Mouse (Mus musculus) kidney, adult 2 months (tissue): ENCODE data around the gene Slc17a2.

Source experiments
- CTCF ChIP-seq: fragments of 200-500 bp; conservative IDR thresholded peaks from 2 replicates; pipeline ENCODE4 v1.5.1; 2011; ENCODE audit warnings: low read depth, mild to moderate bottlenecking, control low read depth, low read length, moderate library complexity, mixed read lengths; ENCODE audit not compliant: insufficient read depth, insufficient read length
- POLR2A ChIP-seq: fragments of 200-500 bp; IDR thresholded peaks from one replicate; pipeline ENCODE4 v1.6.1; 2011; ENCODE audit warnings: low read depth, low read length, control low read depth

DNA sequence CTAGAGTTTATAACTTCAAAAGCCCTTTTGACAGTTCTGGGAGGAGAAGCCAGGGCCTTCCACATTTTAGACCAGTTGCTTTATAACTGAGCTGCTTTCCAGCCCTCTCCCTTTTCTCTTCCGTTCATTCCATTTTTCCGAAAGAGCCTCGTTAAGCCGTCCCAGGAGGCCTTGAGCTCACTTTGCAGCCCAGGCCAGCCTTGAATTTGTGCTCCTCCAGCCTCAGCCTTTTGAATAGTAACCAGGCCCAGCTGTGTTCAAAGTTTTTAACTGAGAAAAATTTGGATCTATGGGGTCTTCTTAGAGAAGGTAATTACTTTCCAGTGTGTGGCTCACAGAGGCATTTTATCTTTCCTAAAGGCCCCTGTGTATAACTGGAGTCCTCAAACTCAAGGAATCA, 39.1 kb downstream of the Slc17a2 start:
- TF ChIP-seq POLR2A: no peak
- no peak for TF ChIP-seq CTCF
